Mouse (Mus musculus): ENCODE measurements around the gene Clcn6. TPM values are rescaled to one million over a fixed set of nuclear protein-coding genes. Genes with fewer than 3 reads are reported as not detected.
"Not testable (repeated sequence)": the region's sequence is repeated elsewhere in the genome, so short reads cannot be mapped to it uniquely, and the experiment has no call there.

Clcn6 gene
- polyA plus RNA-seq, 1 experiment: 28.8 TPM

- WGBS: 51% methylated on average over 7 of the region's 7 CpGs
- no peak for TF ChIP-seq POLR2A (IDR thresholded peaks at IDR 0.05; ENCODE audit: low read depth, low read length)
- TF ChIP-seq CTCF (conservative IDR thresholded peaks at IDR 0.05; ENCODE audit: insufficient read depth, insufficient read length, low read depth, low read length): no peak
These were observed 17.6 kb upstream of the Clcn6 start for GRCm38 (mm10) chr4:148056246-148056645.

DNA sequence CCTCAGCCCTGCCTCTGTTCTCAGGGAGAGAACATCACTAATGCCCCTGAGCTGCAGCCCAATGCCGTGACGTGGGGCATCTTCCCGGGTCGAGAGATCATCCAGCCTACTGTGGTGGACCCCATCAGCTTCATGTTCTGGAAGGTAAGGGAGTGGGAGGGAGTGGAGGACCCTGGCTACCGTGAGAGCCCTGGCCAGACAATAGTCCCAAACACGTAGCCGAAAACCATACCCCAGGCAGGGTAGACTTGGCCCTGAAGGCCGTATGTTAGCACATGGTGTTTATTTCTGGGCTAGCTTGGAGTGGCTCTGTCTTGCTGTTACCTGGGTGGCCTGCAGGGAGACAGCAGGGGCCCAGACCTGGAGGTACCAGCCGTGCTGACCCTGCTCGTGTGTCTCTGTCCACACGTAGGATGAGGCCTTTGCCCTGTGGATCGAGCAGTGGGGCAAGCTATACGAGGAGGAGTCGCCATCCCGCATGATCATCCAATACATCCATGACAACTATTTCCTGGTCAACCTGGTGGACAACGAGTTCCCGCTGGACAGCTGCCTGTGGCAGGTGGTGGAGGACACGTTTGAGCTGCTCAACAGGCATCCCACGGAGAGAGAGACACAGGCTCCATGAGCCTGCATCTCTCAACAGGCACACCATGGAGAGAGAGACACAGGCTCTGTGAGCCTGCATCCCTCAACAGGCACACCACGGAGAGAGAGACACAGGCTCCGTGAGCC is 16.5 kb upstream of the Clcn6 start:
- 0 out of 2 replicates have a peak, but pooled peaks cover 2% of the 10 kb centered on the region for H3K36me3 ChIP-seq (ENCODE audit: control insufficient read depth, insufficient read depth, low read length)
- no peak overlapping the region for H3K4me3 ChIP-seq (ENCODE audit: insufficient read depth, low read depth, low read length)
- WGBS: 82% methylated on average over 21 of the region's 21 CpGs
- no peak for TF ChIP-seq POLR2A (IDR thresholded peaks at IDR 0.05; ENCODE audit: low read depth, low read length)
- TF ChIP-seq CTCF (conservative IDR thresholded peaks at IDR 0.05; ENCODE audit: insufficient read depth, insufficient read length, low read depth, low read length): no peak
- peaks cover 10% of the 10 kb centered on the region for H3K4me1 ChIP-seq (ENCODE audit: control insufficient read depth, insufficient read depth, low read length)
- no peak overlapping the region for H3K27ac ChIP-seq (ENCODE audit: insufficient read depth, low read depth, low read length)
- DNase-seq: no peak
- H3K27me3 ChIP-seq (replicated peaks; ENCODE audit: control insufficient read depth, insufficient read depth, low read length): no peaks in the 10 kb centered on the region

More at GRCm38 (mm10) chr4:148056246-148056645, 17.6 kb upstream of the Clcn6 start:
- DNase-seq: peak; percentile 64
- Histone ChIP-seq H3K36me3 (ENCODE audit: control insufficient read depth, insufficient read depth, low read length) (0 out of 2 replicates have a peak, but pooled peaks cover 2% of the 10 kb centered on the region), H3K4me1 (ENCODE audit: control insufficient read depth, insufficient read depth, low read length) (peaks cover 10% of the 10 kb centered on the region), H3K4me3 (ENCODE audit: insufficient read depth, low read depth, low read length) (no peak overlapping the region), H3K27ac (ENCODE audit: insufficient read depth, low read depth, low read length) (peak overlapping the region; percentile 58), H3K27me3 (replicated peaks; ENCODE audit: control insufficient read depth, insufficient read depth, low read length) (no peaks in the 10 kb centered on the region)

DNA sequence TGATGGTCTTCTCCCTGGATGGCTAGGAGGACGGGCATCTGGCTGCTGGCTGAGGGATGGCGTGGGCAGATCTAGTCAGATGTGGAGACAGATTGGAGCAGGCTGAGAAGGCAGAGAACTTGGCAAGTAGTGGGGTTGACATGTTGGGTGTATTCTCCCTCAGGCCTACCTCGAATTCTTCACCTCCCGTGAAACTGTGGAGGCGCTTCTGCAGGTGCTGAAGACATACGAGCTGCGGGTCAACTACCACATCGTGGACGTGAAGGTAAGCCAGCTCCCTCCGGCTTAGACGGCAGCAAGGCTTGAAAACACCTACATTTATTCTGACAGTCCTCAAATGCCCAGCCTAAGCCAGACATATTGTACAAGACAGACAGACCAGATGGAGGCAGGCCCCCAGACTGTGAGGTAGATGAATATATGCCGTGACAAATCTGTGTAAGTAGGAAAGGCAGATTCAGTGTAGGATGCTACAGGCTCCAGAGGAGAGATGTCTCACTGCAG is 14.8 kb upstream of the Clcn6 start:
- Histone ChIP-seq H3K27me3 (replicated peaks; ENCODE audit: control insufficient read depth, insufficient read depth, low read length) (no peaks in the 10 kb centered on the region), H3K36me3 (ENCODE audit: control insufficient read depth, insufficient read depth, low read length) (0 out of 2 replicates have a peak, but pooled peaks cover 2% of the 10 kb centered on the region), H3K27ac (ENCODE audit: insufficient read depth, low read depth, low read length) (no peak overlapping the region), H3K4me1 (ENCODE audit: control insufficient read depth, insufficient read depth, low read length) (peaks cover 10% of the 10 kb centered on the region), H3K4me3 (ENCODE audit: insufficient read depth, low read depth, low read length) (no peak overlapping the region)
- 91% methylated on average over 12 of the region's 12 CpGs for WGBS
- TF ChIP-seq POLR2A (IDR thresholded peaks at IDR 0.05; ENCODE audit: low read depth, low read length) (no peak), CTCF (conservative IDR thresholded peaks at IDR 0.05; ENCODE audit: insufficient read depth, insufficient read length, low read depth, low read length) (no peak)
- no peak for DNase-seq

DNA sequence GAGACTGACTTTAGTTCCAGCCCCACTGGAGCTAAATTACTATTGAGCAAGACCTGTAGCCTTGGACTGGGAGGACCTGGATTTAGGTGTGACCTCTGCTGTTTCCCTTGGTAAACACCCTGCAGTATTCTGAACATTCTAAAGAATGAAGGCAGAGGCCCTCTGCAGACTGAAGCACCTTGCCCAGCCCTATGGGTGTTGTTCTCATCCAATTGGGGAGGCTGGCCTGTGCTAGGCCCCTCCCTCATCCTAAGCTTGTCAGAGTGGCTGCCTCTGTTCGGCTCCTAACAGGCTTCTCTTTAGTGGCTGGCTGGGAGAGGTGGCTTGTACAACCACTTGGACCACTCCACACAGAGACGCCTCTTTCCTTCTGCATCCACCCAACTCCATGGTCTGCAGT is 14.4 kb upstream of the Clcn6 start:
- TF ChIP-seq POLR2A (IDR thresholded peaks at IDR 0.05; ENCODE audit: low read depth, low read length) (no peak), CTCF (conservative IDR thresholded peaks at IDR 0.05; ENCODE audit: insufficient read depth, insufficient read length, low read depth, low read length) (no peak)
- Histone ChIP-seq H3K27me3 (replicated peaks; ENCODE audit: control insufficient read depth, insufficient read depth, low read length) (no peaks in the 10 kb centered on the region), H3K4me3 (ENCODE audit: insufficient read depth, low read depth, low read length) (no peak overlapping the region), H3K4me1 (ENCODE audit: control insufficient read depth, insufficient read depth, low read length) (peaks cover 10% of the 10 kb centered on the region), H3K36me3 (ENCODE audit: control insufficient read depth, insufficient read depth, low read length) (0 out of 2 replicates have a peak, but pooled peaks cover 2% of the 10 kb centered on the region), H3K27ac (ENCODE audit: insufficient read depth, low read depth, low read length) (no peak overlapping the region)
- DNase-seq: no peak
- WGBS: 83% methylated on average over 2 of the region's 2 CpGs

GRCm38 (mm10) chr4:148051886-148052285 is 13.3 kb upstream of the Clcn6 start:
- 91% methylated on average over 11 of the region's 11 CpGs for WGBS
- no peak overlapping the region for H3K27ac ChIP-seq (ENCODE audit: insufficient read depth, low read depth, low read length)
- peaks cover 10% of the 10 kb centered on the region for H3K4me1 ChIP-seq (ENCODE audit: control insufficient read depth, insufficient read depth, low read length)
- H3K4me3 ChIP-seq (ENCODE audit: insufficient read depth, low read depth, low read length): no peak overlapping the region
- no peaks in the 10 kb centered on the region for H3K36me3 ChIP-seq (ENCODE audit: control insufficient read depth, insufficient read depth, low read length)
- H3K27me3 ChIP-seq (replicated peaks; ENCODE audit: control insufficient read depth, insufficient read depth, low read length): no peaks in the 10 kb centered on the region
- DNase-seq: no peak
- TF ChIP-seq CTCF (conservative IDR thresholded peaks at IDR 0.05; ENCODE audit: insufficient read depth, insufficient read length, low read depth, low read length): no peak
- no peak for TF ChIP-seq POLR2A (IDR thresholded peaks at IDR 0.05; ENCODE audit: low read depth, low read length)

- no peaks in the 10 kb centered on the region for H3K27me3 ChIP-seq (replicated peaks; ENCODE audit: control insufficient read depth, insufficient read depth, low read length)
- WGBS: 83% methylated on average over 13 of the region's 13 CpGs
- DNase-seq: no peak
- no peaks in the 10 kb centered on the region for H3K36me3 ChIP-seq (ENCODE audit: control insufficient read depth, insufficient read depth, low read length)
- no peak for TF ChIP-seq POLR2A (IDR thresholded peaks at IDR 0.05; ENCODE audit: low read depth, low read length)
- H3K4me1 ChIP-seq (ENCODE audit: control insufficient read depth, insufficient read depth, low read length): peaks cover 4% of the 10 kb centered on the region
- no peak overlapping the region for H3K4me3 ChIP-seq (ENCODE audit: insufficient read depth, low read depth, low read length)
- H3K27ac ChIP-seq (ENCODE audit: insufficient read depth, low read depth, low read length): no peak overlapping the region
These were observed 12.6 kb upstream of the Clcn6 start for GRCm38 (mm10) chr4:148051046-148051776.

DNA sequence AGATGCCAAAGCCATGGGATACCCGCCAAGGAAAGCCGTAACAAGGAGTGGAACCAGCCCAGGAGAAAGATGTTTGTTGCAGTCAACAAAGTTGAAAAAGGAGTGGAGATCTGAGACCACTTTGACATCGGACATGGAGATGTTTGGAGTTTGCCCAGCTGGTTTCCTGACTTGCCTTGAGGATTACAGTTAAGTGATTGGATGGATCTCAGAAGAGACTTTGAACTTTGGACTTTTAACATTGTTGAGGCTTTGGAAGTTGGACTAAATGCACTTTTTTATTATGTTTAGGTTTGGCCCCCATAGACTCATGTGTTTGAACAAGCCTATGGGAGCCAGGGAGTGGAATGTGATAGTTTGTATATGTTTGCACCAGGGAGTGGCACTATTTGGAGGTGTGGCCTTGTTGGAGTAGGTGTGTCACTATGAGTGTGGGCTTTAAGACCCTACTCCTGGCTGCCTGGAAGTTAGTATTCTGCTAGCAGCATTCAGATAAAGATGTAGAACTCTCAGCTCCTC is 11.8 kb upstream of the Clcn6 start:
- WGBS: 70% methylated on average over 3 of the region's 3 CpGs
- not testable (repeated sequence) for H3K36me3 ChIP-seq (ENCODE audit: control insufficient read depth, insufficient read depth, low read length); H3K27me3 ChIP-seq (replicated peaks; ENCODE audit: control insufficient read depth, insufficient read depth, low read length); H3K4me3 ChIP-seq (ENCODE audit: insufficient read depth, low read depth, low read length); H3K27ac ChIP-seq (ENCODE audit: insufficient read depth, low read depth, low read length); H3K4me1 ChIP-seq (ENCODE audit: control insufficient read depth, insufficient read depth, low read length)
- peak; percentile 62 for DNase-seq

All from kidney, adult 2 months (tissue).